Mouse (Mus musculus) megakaryocyte progenitor cell, adult 5-6 weeks (primary cell): ENCODE results near the gene Nat8f6. TPM values are rescaled to one million over a fixed set of nuclear protein-coding genes. Genes with fewer than 3 reads are reported as not detected.

ENCODE experiments used
- total RNA-seq, 2 experiments: library from RNA; stranded (forward) in 1 of 2; stranded (reverse) in 1 of 2; fragments of 157-497, 149-512 nt in 1 of 2; fragments of 200-1000 nt in 1 of 2; gene quantifications; 2 replicates each; pipeline versions ENCODE4 v1.2.3 to v1.2.4; 2015 to 2017

Nat8f6 gene
- total RNA-seq, 2 experiments from 2014 or later = not detected

Other genes with a start within 250 kb of the Nat8f6 start
- 23.2 and 32.3 TPM in 2 replicates for gene Alms1, start 233.4 kb downstream of the Nat8f6 start, total RNA-seq (2015)
- gene Alms1, start 233.4 kb downstream of the Nat8f6 start, total RNA-seq (2017) = 14.4 and 19.4 TPM in 2 replicates
- not detected in 2 replicates for gene Nat8f7, start 107.7 kb downstream of the Nat8f6 start, total RNA-seq (2015)
- not detected in 2 replicates for gene Nat8f7, start 107.7 kb downstream of the Nat8f6 start, total RNA-seq (2017)
- not detected in 2 replicates for gene Nat8f3, start 55.2 kb downstream of the Nat8f6 start, total RNA-seq (2015)
- gene Nat8f3, start 55.2 kb downstream of the Nat8f6 start, total RNA-seq (2017) = not detected in 2 replicates
- not detected in 2 replicates for gene Nat8f5, start within 50 bp of the Nat8f6 start, total RNA-seq (2015)
- not detected in 2 replicates for gene Nat8f5, start within 50 bp of the Nat8f6 start, total RNA-seq (2017)
- not detected in 2 replicates for gene Nat8, start 11.1 kb upstream of the Nat8f6 start, total RNA-seq (2015)
- not detected in 2 replicates for gene Nat8, start 11.1 kb upstream of the Nat8f6 start, total RNA-seq (2017)
- not detected in 2 replicates for gene Nat8f2, start 48.2 kb upstream of the Nat8f6 start, total RNA-seq (2015)
- not detected in 2 replicates for gene Nat8f2, start 48.2 kb upstream of the Nat8f6 start, total RNA-seq (2017)
- gene Nat8f4, start 83.9 kb upstream of the Nat8f6 start, total RNA-seq (2015) = 0.05 and 0.27 TPM in 2 replicates
- 0.62 and 1.8 TPM in 2 replicates for gene Nat8f4, start 83.9 kb upstream of the Nat8f6 start, total RNA-seq (2017)
- 25.4 and 26.1 TPM in 2 replicates for gene Tprkb, start 90.9 kb upstream of the Nat8f6 start, total RNA-seq (2015)
- 32.1 and 43.8 TPM in 2 replicates for gene Tprkb, start 90.9 kb upstream of the Nat8f6 start, total RNA-seq (2017)
- 4.8 and 5.0 TPM in 2 replicates for gene Nat8f1, start 94.7 kb upstream of the Nat8f6 start, total RNA-seq (2015)
- gene Nat8f1, start 94.7 kb upstream of the Nat8f6 start, total RNA-seq (2017) = 2.4 and 5.7 TPM in 2 replicates
- 61.4 and 64.5 TPM in 2 replicates for gene Dusp11, start 140.7 kb upstream of the Nat8f6 start, total RNA-seq (2015)
- 36.7 and 38.0 TPM in 2 replicates for gene Dusp11, start 140.7 kb upstream of the Nat8f6 start, total RNA-seq (2017)
- not detected in 2 replicates for gene Figla, start 195.2 kb upstream of the Nat8f6 start, total RNA-seq (2015)
- gene Figla, start 195.2 kb upstream of the Nat8f6 start, total RNA-seq (2017) = not detected in 2 replicates
- 2.5 and 4.6 TPM in 2 replicates for gene Add2, start 207.7 kb upstream of the Nat8f6 start, total RNA-seq (2015)
- 6.7 and 8.0 TPM in 2 replicates for gene Add2, start 207.7 kb upstream of the Nat8f6 start, total RNA-seq (2017)